Mouse (Mus musculus) ES-E14 (cell line): Measurements from ENCODE around the gene Cmpk2.

Experiments
- CHD2 ChIP-seq: IDR thresholded peaks from 2 replicates; pipeline ENCODE4 v1.6.1; 2014; ENCODE audit warnings: mild to moderate bottlenecking, low read depth, low read length, inconsistent platforms
- HCFC1 ChIP-seq: IDR thresholded peaks from 2 replicates; pipeline ENCODE4 v1.6.1; 2012; ENCODE audit warnings: low read length, inconsistent platforms, borderline replicate concordance; ENCODE audit not compliant: insufficient read depth
- ZC3H11A ChIP-seq: IDR thresholded peaks from 2 replicates; pipeline ENCODE4 v1.6.1; 2012; ENCODE audit warnings: low read depth, mild to moderate bottlenecking, inconsistent platforms, low read length, borderline replicate concordance

GRCm38 (mm10) chr12:26477198-26477597 is 8.2 kb downstream of the Cmpk2 start:
- TF ChIP-seq HCFC1 (no peak), ZC3H11A (no peak), CHD2 (no peak)
